Mouse (Mus musculus) adrenal gland, postnatal 36 days (tissue): Measurements from ENCODE around the gene Usp20. TPM values are rescaled to one million over a fixed set of nuclear protein-coding genes. Genes with fewer than 3 reads are reported as not detected.
A peak's percentile ranks its signal among the peaks of the same experiment; 100 is the strongest.

Source experiments
- DNase-seq, 2 experiments: peaks; one replicate each; pipeline ENCODE4 v3.0.0; 2021; ENCODE audit warnings: mixed read lengths in 1 of 2
- total RNA-seq, 2 experiments: library from RNA; stranded (reverse); gene quantifications; 2 replicates each; pipeline ENCODE4 v1.2.3; 2021

Usp20 gene
- total RNA-seq, 2 experiments from 2014 or later, result 23.3 to 30.9 TPM

DNA sequence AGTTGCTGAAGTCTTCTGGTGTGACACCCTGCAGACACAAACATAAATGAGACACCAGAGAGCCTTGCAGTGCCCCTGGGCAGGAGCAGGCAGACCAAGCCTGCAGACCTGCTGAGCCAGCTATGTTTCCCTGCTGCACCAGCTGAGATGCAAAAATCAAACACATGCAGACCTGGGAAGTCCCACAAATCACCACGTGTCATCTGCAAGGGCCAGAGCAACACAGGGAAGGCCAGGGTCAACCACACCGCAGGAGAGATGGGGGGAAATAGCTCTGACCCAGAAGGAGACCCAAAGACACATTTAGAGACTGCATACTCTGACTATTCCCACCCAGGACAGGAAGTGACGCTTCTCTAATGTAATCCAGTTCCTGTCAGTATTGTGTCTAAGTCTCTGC, 58.4 kb downstream of the Usp20 start:
- peak in 1 of 2 experiments; percentile 26 for DNase-seq

DNA sequence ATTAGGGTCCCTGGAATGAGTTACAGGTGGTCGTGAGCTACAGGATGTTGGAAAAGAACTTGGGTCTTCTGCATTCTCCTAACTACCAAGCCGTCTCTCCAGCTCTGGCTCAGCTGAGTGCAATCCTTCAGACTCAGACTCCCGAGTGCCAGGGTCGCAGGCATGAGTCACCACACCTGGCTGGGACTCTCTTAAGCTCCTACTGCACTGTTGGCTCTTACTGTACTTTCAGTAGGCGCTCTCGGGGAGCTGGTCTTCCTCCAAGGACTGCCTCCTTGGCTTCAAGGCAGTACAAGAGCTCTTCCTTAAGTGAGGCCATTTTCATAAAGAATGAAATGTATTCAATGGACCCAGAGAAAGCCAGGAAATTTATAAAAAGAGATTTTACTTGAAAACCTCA, 59.3 kb downstream of the Usp20 start:
- peak; percentile 75 to 76 for DNase-seq

DNA sequence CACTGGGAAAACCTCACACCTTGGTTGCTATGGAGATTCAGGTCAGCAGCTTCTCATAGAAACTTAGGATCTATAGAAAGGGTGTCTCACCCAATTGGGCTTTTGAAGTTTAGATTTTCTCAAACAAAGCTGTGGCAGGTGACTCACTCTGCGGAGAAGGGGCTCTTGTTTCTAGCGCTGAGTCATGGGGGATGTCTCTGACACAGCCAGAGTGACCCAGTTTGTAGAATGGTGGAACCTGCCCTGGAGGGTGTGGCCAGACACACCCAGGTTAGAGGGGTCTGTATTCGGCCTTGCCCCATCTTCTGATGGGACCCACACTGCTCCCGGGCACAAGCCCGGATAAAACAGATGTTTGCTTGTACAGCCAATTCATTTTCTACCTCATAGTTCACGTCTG, 60.8 kb downstream of the Usp20 start:
- DNase-seq, result no peak

DNA sequence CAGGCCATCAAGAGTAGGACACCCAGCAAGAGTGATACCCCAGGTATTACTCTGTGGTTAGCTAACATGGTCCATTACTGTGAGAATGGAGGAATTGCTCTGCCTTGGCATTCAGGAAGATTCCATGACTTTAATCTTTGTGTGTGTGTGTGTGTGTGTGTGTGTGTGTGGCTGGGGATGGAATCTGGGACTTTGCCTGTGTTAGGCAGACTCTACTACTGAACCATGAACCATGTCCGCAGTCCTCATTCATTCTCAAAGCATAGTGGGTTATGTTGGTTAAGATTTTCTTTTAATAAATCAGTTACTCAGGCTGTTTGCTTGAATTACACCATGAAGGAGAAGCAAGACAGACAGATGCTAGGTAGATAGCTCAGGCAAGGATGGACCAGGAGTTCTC, 61.8 kb downstream of the Usp20 start:
- no peak for DNase-seq

DNA sequence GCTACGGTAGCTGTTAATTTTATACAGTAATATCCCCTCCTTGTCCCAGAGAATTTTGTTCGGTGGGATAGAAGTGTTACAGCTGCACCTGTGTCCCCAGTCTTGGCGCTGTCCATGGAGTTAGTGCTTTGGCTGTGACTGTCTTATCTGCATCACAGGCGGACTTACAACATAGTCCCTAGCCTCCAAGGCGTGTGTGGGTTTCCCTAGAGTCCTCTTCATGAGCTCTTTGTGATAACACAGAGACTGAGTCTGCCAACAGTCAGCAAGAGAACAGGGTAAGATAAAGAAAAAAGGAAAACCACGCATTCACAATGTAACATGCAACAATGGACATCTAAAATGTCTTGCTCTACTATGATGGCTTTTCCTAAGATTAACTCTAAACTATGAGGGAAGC, 66.0 kb downstream of the Usp20 start:
- DNase-seq, result no peak

DNA sequence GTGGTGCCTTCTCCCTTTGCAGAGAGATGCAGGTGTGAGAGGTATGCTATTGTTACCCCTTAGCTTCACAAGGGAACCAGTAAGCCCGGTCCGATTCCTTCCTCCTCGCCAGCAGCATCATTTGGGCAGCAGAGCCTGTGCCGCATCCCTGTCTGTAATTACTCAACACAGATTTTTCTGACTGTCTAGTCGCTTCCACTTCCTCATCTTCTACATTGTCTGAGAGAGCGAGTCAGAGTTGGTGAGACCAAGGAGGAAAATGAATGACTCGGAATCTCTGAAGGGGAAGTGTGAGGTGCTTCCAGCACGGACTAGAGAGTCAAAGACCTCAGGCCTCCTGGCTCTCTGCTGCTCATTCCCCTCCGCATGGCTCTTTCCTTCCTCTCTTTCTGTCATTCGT, 70.4 kb downstream of the Usp20 start:
- DNase-seq, result no peak

DNA sequence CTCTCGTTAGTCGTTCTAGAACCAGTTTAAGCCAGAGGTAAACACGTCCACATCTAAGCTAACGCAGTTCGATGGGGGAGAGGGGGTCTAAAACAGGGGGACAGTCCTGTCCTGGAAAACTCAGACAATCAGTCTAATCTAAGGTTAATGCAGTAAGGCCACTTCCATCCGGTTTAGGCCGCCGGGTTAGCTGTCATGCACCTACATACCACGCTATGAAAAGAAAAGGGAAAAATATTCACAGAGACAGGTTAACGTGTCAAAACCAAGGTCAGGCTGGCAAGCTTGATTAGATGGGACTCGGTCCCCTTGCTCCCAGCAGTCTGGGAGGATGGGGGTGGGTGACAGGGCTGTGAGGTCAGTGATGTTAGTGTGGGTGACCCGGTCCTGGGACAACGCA, 71.3 kb downstream of the Usp20 start:
- DNase-seq, result no peak

DNA sequence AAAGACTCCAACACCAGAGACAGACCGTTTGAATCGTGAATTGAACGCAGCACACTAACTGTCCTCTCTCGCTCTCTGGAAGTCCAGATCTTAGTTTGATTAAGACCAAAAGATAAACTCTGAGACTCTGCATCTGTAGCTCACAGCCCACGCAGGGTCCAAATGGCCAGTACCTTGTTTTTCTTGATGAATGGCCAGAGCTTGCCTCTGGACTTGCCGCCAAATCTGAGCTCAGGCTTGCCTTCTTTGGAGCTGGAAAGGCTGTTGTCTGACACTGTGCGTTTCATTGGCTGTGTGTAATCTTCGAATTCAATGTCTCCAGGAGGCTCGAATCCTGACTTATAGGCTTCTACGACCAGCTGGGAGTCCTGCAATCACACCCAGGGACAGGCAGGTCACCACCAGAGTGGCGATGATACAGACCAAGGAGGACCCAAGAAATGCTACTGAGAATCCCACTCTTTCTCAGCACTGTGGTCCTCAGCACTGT, 71.8 kb downstream of the Usp20 start:
- no peak for DNase-seq

DNA sequence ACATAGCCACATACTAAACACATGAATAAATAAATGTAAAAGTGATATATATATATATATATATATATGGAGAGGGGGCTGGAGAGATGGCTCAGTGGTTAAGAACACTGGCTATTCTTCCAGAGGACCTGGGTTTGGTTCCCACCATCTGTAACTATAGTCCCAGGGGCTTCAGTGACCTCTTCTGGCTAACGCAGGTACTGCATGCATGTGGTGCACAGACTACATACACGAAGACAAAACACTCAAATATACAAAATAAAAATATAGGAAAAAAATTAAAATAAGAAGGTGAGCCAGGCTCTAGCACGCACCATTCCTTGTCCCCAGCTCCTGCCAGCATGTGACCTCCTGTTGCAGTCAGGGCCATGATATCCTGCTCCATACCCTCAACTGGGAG, 74.0 kb downstream of the Usp20 start:
- no peak for DNase-seq

DNA sequence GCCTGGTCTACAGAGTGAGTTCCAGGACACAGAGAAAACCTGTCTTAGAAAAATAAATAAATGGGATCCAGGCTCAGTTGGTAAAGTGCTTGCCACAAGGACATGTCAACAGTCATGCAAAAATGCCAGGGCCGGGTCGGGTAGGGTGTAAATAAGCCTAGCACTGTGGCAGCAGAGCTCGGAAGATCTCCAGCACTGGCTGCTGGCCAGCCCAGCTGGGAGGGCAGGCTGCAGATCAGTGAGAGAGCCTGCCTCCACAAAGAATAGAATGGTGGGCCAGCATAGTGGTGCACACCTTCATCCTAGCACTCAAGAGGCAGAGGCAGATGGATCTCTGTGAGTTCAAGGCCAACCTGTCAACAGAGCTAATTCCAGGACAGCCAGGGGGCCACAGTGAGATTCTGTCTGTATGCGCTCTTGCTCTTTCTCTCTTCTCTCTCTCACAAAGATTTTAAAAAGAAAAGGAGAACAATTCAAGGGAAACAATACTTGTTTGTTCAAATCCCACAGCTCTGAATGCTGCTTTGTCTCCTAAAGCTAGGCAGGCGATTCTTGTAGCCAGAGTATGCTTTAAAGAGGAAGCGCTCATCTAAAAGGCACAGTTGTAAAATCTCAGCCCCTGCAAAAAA, 75.6 kb downstream of the Usp20 start:
- peak in 1 of 2 experiments; percentile 50 for DNase-seq

DNA sequence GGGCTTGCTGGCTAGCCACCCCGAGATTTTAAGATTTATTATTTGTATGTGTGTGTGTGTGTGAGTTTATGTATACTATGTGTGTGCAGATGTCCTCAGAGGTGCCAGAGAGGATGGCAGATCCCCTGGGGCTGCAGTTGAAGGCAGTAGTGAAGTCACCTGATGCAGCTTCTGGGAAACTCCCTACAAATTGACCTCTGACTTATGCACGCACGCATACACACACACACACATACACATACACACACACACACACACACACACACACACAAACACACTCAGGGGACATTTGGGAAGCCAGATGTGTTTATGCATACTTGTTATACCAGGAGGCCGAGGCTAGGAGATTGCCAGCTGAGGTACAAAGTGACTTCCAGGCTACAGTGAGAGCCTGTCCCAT, 76.4 kb downstream of the Usp20 start:
- DNase-seq, result no peak

DNA sequence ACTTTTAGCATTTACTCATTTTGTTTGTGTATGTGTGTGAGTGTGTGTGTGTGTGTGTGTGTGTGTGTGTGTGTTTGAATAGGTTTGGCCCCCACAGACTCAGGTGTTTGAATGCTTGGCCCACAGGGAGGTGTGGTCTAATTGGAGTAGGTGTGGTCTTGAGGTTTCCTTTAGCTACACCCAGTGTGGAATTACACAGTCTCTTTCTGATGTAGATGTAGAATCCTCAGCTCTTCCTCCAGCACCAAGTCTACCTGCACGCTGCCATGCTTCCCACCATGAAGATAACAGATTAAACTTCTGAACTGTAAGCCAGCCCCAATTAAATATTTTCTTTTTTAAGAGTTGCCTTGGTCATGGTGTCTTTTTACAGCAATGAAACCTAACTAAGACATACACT, 78.2 kb downstream of the Usp20 start:
- DNase-seq, result no peak

DNA sequence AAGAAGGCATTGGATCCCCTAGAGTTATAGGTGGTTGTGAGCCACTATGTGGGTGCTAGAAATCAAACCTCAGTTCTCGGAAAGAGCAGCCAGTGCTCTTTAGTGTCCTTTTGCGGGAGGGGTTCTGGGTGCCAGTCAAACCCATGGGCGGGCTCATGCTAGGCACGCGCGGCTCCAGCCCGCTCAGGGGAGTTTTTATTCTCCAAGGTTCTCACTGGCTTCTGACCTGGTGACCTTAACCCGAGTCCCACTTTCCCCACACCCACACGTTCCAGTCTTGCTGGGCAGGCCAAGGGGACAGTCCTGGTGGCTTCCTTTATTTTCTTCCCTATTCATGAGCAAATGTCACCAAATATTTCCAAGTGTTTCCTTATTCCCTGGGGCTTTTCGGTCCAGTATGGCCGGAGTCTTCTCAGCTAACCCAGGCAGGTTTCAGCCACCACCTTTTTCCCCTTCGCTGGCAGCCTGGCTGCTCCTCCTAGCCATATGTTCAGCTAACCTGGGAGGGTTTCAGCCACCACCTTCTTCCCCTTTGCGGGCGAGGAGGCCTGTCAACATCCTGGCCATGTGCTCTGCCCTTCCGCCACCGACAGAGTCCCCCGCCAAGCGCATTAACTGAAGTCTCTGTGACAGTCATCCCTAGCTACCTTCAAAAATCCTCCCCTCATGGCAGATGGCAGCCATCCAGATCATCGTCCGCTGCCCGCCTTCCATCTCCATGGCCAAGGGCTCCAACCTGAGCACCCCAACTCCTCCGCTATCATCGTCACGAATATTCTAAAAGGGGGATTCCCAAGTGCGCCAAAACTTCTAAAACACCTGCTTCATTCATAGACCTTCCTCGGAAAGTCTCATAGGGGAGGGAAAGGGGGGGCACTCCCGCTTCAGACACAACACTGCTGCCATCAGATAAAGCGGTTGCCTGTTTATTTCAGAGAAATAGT, 79.0 kb downstream of the Usp20 start:
- no peak for DNase-seq

DNA sequence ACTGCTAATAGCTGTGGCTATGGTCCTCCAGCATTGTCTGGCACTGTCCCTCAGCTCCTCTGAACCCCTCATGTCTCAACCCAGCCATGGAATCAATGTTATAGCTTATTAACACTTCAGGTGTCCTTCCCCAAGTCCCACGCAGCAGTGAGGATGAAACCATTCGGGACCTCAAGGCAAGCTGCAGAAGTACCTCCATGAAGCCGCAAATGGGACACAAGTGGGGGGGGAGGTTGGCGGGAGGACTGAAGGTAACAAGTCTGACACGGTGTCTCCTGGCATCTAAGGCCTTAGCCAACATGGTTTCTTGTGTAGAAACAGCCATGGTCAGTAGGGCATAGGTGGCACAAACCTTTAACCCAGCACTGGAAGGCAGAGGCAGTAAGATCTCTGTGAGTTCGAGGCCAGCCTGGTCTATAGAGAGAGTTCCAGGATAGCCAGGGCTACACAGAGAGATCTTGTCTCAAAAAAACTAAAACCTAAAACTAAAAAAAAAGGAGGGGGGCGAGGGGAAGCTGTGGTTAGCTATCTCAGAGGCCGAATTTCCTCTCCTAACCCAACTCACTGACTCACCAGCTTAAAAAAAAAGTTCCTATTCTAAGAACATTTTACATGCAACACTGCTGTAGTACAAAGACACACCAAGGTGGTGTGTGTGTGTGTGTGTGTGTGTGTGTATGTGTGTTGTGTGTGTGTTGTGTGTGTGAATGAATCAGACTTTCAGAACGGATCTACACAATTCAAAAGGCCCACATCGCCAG, 80.0 kb downstream of the Usp20 start:
- DNase-seq, result no peak

DNA sequence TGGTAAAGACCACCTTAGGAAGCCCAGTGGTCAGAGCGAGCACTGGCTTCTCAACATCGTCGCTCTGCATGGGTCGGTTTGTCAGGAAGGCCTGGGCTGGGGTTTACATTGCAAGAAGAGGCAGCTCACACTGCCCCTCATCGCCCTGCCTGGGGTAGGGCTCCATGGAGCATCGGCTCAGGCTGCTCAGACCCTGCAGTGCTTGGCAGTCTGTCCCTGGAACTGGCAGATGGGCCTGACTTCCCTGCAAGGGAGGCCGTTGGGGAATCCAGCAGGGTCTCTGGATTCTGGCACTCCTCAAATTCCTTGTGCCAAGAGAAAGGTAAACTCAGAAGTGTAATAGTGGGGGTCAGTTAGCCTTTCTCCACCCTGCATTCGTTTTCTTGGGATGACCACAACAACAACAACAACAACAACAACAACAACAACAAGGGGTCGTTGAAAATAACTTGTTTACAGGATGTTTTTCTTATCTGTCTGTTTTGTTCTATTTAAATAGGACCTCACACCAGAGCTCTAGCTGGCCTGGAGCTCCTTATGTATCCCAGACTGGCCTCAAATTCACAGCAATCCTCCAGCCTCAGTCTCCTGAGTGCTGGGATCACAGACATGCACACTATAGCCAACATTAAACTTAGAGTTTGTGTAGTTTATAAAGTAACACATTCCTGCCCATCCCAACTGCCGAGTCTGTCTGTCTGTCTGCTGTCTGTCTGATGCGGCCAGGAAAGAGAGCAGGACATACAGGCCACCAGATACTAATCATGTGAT, 84.1 kb downstream of the Usp20 start:
- DNase-seq, result no peak

DNA sequence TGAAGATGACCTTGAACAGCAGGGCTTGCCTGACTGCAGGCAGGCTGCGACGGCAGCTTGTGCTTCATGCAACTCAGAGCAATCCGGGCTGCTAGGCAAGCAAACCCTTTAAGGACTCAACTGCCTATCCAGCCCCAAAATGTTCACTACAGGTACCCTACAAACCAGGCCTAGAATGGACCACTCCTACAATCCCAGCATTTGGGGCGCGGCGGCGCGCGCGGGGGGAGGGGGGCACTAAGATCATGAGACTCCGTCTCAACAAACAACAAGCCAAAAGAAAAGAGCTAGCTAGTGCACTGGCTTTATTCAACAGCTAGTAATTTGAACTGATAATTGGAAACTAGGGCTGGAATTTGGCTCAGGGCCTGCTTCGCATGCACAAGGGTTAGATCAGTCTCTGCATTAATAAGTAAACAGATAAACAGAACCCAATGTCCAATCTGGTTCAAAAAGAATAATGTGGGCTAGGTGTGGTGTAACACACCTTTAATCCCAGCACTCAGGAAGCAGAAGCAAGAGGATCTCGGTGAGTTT, 85.0 kb downstream of the Usp20 start:
- DNase-seq, result no peak

DNA sequence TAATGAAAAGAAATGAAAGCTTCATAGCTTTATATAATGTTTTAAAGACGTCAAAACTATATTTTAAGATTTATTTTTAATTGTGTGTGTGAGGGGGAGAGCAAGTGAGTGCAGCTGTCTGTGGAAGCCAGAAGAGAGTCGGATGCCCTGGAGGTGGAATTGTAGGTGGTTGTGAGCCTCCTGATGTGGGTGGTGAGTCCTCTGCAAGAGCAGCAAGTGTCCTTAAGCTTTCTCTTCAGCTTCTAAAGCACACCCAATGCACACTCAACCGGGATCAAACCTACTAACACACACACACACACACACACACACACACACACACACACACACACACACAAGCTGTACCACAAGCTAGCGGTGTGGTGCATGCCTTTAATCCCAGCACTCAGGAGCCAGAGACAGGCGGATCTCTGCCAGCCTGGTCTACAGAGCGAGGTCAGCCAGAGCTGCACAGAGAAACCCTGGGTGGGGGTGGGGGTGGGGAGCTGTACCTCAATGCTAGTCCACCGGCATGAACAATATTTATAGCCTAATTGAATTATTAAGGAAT, 85.7 kb downstream of the Usp20 start:
- no peak for DNase-seq

DNA sequence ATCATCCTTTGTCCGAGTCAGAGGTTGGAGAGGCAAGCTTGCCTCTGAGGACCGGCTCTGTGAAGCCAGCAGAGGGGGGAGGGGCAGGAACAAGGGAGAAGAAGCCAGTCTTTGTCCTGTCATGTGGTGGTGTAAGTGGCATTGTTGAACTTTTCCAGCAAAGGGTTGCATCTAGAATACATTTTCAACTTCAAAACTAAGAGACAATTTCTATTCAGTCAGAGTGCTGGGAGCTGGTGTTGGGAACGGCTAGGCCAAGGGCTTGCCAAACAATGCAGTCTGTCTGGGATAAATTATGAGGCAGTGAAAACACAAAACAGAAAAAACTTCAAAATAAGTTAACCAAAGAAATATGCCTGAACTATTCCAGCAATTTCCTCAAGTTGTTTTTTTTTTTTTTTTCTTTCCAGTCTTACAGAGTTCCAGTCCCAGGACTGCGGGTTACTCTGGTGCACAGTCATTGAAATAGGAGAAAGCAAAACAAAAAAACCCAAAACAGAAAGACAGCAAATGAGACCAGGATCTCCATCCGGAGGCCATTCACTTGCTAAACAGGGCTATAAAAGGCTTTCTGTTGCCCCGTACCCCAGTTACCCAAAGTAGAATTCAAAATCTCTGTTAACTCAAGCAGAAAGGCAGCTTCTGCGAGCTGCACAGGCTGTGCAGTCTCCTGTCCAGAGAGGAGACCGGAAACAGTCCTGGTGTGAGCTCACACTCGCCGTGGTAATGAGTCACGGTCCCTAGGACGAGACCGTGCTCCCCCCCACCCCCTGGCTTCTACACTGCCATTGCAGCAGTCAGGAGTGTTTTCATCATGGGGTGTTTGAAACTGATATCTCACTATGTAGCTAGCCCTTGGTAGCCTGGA, 86.4 kb downstream of the Usp20 start:
- peak; percentile 55 to 77 for DNase-seq

DNA sequence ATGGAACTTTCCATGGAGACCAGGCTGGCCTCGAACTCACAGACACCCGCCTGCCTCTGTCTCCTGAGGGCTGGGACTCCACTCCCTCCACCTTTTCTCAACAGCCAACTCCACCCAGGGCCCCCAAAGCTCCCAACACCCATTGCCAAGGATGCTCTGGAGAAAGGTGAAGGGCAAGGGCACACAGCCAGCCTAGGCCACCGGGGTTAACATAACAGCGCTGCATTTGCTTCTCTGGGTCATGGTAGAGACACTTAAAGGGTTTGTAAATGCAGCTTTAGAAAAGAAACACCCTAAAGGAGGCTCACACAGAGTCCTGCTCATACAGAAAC, 87.0 kb downstream of the Usp20 start:
- no peak for DNase-seq

DNA sequence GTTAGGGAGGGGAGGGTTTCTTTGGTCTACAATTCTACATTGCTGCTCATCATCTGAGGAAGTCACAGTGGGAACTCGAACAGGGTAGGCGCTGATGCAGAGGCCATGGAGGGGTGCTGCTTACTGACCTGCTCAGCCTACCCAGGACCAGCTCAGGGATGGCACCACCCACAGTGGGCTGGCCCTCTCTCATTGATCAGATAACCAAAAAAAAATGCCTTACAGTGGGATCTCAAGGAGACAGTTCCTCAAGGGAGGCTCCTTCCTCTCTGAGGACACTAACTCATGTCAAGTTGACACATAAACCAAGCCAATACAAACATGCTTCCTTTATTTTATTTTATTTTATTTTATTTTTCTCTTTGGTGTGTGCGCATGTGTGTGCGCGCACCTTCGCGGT, 87.4 kb downstream of the Usp20 start:
- DNase-seq, result no peak
